Mouse (Mus musculus): ENCODE measurements around the gene Itch.
"Not testable (repeated sequence)": the region's sequence is repeated elsewhere in the genome, so short reads cannot be mapped to it uniquely, and the experiment has no call there.

The Itch gene

DNA sequence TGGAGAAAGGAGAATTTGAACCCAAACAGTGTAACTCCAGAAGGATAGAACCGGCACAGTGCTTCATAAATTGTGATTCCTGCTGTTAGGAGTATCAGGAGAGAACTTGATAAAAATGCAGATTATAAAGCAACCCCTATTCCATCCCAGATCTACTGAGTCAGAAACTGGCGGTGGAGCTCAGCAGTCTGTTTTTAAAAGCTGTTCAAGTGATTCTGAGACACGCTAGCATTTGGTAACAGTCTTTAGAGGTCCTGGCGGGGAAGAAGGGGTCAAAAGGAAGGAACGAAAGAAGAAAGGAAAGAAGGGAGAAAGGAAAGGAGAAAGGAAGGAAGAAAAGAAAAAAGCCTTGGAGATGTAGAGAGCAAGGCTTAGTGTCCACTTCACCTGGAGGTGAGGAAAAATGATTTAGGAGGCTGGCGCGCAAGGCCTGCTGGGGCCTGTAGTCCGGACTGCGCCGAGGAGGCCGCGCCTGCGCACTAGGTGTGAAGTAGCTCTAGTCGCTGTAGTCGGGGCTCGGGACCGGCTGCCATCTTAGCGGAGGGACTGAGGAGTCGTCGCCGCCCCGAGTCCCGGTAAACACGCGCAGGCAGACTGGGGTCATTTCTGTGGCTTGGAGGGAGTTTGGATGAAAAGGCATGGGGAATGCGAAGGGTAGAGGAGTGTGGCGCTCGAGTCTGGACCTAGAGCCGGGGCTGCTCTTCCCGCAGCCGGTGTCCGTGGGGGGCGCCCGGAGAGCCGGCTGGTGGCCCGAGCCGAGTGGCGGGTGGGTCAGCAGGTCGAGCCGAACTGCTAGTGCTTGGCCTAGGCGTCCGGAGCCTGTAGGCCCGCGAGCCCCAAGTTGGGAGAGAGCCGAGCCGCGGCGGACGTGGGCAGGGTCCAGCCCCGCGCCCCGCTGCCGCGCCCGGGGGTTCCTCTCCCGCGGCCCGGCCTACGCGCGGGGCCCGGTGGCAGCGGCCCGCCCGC lies at the start of gene Itch:
TSS of gene Itch (plus strand) at position 499 of the 966 bp plus-strand sequence.
- DNase-seq (ENCODE audit: low spot score) = peak; percentile 85

DNA sequence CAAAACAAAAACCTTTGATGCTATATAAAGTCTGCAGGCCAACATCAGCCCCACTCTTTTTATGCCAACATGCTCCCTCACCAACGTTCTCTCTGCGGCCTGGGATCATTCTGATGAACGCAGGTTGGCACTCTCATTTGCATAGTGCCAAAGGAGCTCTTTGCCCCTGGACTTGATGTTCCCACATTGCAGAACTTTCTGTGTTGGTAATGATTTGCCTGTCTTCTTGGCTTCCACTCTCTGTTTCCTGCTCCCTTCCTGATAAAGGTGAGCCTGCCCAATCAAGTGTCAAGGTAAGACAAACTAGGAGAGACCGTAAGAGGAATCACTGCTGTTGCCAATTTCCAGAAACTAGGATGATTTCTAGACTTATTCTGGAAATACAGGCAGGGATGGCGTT lies 48.8 kb upstream of the Itch start:
- no peak for DNase-seq (ENCODE audit: low spot score)

DNA sequence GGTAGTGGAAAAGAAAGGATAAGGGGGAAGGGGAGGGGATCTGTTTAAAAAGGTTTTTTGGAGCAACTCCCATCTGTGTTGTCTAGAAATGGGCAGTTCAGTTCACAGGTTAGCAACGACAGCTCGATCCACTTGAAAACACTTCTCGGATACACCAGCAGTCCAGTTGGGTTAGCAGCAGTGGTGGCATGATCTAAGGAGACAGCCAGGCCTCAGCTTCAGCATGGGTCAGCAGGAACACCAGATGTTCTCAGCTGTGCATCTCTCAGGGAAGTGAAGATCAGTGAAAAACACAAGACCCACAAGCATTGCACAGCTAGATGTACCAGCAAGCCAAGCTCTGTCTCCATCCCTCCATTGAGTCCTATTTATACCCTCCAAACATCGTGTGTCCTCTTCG lies 47.0 kb upstream of the Itch start:
- no peak for DNase-seq (ENCODE audit: low spot score)

DNA sequence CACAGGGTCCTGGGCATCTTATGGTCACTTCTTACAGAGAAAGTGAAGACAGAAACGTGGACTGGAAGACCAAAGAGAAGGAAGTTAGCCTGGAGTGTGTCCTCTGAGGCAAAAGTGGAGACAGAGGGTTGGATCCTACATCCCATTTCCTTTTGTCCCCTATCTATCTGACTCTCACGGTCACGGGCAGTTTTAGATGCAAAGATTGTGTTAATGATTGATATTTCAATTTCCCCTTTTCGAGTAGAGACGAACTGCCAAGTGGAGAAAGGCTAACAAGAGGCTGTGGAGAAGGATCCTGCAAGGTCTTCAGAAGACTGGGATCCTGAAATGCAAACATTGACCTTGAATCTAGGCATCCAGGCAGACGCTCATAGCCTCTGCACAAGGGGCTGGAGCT lies 45.0 kb upstream of the Itch start:
- no peak for DNase-seq (ENCODE audit: low spot score)

DNA sequence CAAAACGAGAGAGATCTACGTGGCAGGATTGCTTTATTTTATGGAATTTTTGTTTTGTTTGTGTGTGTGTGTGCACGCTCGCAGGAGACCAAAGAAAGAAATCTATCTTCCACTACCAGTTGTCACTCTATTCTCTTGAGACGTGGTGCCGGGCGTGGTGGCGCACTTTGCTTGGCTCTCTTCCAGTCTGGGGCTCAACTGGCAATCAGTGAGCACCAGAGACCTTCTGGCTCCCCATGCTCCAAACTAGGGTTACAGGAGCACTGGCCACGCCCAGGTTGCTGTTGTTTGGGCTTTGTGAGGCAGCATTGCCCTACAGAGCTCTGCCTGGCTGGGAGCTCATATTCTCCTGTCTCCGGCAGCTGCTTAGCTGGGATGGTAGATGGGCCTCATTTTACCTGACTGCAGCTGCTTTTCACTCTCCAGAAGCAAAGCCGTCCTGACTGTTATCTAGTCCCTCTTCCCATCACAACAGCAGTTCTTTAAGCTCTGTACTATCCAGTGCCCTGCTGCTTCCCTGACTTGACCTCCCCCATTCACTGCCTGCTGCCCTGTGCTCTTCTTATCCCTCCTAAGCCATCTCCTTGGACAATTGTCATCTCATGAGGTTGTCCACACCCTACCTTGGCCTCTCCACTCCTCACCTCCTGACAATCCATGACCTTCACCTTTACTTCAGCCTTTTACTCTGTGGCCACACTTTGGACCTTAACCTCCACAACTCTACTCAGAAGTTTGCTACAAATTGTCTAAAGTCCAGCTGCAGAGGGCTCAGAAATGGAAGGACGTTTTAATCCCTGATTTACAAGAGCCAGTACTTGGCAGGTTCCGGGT lies 42.2 kb upstream of the Itch start:
- no peak for DNase-seq (ENCODE audit: low spot score)

DNA sequence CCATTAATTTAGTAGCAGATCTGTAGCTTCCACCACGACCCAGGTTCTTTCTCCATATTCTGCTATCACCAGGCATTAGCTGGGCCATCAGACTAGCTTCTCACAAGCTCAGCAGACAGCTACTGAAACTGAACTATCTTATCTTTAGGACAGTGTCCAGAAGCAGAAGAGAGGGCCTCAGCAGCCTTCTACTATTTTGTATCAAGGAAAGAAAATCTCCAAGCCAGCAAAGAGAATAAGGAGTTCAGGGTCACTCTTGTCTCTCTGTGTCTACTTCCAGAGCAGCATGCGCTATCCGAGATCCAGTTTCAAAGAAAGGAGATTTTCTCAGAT lies 41.6 kb upstream of the Itch start:
- no peak for DNase-seq (ENCODE audit: low spot score)

DNA sequence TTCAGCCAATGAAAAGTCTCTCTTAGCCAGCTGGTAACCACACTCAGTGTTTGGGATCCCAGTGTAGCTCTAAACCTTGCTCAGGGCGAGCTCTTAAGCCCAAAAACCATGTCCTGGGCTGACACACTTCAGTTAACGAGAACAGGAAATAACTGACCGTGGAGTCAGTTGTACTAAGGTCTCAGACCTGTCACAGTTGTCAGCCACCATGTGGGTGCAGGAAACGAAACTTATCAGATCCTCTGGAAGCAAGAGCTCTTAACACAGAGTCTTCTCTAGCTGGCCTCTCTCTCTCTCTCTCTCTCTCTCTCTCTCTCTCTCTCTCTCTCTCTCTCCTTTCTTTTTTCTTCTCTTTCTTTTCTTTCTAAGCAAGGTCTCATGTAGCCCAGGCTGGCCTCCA lies 39.9 kb upstream of the Itch start:
- no peak for DNase-seq (ENCODE audit: low spot score)

DNA sequence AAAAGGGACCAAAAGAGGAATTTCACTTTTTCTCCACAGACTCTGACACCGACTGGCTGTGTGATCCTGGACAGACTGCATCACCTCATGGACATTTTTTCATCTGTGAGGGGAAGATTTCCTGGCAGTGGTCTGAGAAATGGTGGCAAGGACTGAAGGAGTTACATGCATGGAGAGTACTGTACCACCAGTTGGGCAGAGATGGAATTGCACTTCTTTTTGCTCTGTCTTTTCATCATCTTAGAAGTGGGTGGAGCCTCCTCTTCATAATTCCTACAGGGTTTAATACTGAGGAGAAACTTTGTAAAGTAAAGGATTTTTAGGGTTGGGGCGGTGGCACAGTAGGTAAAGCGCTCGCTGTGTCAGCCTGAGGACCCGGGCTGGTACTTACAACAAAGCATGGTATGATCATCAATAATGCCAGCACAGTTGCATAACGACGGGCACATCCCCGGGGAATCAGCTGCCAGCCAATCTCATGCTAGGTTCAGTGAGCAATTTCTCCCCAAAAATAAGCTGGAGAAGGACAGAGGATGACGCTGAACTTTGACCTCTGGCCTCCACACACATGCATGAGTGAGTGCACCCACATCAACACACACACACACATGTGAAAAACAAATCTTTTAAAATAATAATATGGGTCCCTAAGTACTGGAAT lies 34.5 kb upstream of the Itch start:
- DNase-seq (ENCODE audit: low spot score) = no peak

DNA sequence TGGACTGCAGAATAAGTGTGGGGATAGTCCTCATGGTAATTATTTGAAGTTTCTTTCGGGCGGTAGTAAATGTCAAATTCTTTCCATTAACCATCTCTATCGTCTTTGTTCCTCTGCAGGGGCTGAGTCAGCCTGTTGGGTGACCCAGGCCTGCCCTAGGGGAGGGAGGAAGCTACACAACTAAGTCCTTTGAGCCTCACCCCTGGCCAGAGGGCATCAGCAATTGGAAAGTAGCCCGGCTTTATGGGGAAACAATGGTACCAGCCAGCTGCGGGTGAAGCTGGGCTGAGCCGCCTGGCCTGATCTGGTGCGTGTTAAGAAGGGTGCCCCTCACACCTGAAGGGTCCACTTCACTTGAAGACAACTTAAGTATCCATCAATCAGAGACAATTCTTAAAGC lies 33.9 kb upstream of the Itch start:
- no peak for DNase-seq (ENCODE audit: low spot score)

DNA sequence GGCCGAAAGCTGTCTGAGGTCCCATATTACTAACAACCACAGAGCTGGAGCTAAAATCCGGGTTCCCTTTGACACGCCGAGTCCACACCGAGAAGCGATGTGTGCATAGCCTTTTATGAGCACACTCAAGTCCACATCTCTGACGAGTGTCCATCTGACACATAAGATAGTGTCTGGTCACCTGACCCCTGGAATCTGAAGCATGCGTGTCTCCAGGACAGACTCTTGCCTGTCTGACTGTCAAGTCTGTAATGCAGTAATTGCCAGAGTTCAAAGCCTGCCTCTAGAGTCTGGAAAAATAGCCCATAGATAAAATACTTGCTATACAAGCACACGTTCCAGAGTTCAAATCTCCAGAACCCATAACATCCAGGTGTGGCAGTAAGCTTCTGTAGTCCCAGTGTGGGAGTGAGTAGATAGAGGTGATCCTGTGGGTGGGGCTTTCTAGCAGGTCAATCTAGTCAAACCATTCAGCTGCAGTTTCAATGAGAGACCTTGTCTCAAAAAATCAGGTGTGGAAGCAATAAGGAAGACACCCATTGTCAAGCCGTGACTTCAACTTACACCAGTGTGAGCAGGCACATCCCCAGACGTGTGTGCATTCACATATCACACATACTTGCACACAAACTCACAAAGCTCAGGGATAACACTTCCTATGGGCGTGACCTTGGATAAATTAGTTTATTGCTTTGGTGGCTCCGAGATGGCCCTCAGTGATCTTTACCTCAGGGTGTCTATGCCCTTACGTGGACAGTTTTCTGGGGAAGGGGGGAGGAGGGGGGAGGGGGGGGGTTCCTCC lies 33.1 kb upstream of the Itch start:
- no peak for DNase-seq (ENCODE audit: low spot score)

DNA sequence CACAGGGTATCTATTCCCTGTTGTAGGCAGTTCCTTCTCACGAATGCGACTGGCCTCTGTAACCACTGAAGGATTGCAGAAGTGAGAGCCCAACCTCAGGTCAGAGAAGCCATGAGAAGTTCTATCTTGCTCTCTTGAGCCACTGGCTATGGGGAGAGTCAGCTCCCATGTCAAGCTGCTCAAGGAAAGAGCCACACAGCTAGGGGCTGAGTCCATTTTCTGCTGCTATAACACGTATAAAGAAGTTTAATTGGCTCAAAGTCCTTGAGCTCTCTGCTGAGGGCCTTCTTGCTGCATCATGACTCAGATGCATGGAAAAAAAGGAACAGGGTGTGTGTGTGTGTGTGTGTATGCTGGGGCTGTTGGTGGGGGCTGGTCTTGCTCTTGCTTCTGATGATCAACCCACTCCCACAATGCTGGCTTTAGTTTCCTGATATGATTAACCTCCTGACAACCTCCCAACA lies 32.5 kb upstream of the Itch start:
- no peak for DNase-seq (ENCODE audit: low spot score)

DNA sequence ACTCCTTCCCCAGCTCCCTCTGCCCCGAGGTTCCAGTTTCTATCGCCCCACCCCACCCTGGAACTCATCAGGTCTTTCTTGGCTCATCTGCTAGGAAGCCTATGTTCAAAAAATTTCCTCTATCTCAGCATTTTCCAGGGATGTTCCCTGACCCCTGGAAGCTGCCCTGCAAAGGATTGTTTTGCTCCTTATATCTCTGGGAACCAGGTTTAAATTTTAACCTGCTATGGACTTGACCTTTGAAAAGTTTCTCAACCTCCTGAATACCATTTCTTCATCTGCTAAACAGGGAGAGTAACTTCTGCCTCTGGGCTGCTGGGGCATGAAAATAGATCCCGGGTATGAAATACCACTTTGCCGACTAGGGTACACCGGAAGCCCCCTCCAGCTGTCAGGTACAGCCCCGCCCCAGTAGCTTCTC lies 31.5 kb upstream of the Itch start:
- no peak for DNase-seq (ENCODE audit: low spot score)

DNA sequence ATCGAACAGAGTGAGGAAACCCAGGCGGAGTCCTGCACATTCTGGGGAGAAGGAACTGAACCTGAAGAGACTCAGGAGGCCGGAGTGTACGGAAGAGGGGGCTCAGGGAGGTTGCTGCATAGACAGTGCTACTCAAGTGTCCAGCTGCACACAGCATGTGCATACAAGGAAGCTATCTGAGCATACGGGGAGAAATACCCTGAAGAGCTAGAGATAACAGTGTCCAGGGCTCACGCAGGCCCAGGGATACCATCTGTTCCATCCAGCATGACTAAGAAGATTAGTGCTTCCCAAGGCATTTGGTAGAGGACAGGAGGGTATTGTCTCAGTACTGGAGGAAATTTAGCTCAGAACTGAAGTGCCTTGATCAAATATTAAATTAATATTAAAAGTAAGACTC lies 29.7 kb upstream of the Itch start:
- no peak for DNase-seq (ENCODE audit: low spot score)

DNA sequence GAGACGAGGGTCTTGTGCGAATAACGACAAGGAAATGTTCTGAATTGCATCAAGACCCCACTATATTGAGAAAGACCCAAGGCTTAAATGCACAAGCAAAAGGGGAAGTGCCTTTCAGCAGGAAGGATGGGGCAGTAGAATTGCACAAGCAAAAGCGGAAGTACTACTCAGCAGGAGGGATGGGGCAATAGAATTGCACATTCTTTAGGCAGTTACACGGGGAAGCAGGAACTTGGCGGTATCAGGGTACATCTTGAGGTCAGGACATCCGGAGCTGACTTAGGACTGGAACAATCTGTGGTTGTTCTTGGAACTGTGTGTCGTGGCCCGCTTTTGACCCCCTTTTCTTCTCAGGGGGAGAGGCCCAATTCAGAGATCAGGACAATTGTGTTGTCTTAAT lies 26.0 kb upstream of the Itch start:
- not testable (repeated sequence) for DNase-seq (ENCODE audit: low spot score)

DNA sequence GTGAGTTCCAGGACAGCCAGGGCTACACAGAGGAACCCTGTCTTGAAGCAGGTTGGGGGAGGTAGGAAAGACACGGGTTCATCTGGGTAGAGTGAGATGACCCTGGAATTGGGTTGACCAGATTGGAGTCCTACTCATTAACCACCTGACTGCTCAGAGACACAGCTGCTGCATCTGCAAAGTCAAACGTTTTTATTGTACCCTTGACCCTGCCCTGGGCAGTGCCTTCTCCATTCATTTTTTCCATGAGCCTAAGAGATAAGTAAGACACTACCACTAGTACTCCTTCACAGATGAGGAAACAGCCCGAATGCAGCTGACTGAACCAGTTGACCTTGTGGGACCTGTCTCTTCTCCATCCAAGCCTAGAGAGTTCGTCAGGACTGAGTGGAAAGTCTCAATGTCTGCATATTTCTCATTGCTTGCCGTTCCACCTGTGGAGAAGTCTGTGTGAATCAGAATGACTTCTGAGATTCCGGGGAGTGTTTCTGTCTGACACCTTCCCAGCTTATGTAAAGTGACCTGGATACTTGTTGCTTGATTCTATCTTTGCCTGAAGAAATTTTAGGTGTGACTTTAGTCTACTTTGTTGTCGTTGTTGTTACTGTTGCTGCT lies 18.0 kb upstream of the Itch start:
- no peak for DNase-seq (ENCODE audit: low spot score)

DNA sequence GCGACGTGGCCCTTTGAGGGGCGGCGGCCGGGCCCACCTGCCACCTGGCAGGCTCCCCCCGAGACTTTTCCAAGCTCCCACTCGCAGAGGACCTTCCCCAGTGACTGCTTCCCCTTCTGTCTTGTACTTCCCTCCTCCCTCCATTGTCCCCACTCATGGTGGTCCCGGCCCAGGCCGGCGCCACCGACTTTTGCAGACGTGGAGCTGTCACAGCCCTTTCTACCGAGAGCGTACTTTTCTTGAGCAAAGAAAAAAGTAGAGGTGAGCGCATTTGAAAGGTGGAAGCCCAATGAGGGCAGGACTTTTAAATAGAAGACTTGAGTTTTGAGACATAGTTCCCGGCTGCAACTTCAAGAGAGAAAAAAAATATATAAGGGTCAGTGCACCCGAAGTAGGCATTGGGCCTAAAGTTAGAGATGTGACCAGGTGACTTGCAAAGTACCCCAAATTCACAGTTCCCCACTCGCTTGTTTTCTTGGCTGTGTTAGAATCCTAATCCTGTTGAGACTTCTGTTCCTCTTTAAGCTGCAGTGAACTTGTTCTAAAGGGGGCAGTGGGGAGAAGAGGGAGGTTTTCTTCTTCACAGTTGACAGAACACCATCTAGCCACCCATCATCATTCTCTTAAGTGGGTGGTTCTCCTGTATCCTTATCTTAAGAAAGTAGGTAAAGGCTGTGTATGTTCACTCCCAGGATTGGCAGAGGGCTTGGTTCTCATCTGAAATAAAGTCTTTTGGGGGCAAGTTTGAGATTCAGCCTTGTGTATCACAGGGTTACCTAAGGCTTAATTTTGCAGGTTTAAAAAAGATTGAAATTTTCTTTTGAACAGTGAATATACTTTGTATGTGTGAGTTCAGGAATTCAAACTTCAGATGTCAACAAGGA lies 910 bp downstream of the Itch start:
- DNase-seq (ENCODE audit: low spot score) = peak; percentile 21

DNA sequence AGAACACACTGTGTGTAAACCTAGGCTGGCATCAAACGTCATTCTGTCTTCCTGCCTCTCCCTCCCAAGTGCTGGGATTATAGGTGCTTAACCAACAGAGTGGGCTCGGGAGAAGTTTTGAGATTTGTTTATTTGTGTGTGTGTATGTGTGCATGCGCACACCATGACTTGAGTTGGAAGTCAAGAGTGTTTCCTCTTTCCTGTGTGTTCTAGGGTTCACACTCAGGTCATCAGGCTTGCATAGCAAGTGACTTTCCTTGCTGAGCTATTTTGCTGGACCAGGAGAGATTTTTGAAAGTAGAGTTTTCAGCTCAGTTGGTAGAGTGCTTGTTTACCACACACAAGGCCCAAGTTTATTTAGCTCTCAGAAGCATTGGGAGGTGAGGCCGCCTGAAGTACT lies 1.8 kb downstream of the Itch start:
- DNase-seq (ENCODE audit: low spot score) = no peak

DNA sequence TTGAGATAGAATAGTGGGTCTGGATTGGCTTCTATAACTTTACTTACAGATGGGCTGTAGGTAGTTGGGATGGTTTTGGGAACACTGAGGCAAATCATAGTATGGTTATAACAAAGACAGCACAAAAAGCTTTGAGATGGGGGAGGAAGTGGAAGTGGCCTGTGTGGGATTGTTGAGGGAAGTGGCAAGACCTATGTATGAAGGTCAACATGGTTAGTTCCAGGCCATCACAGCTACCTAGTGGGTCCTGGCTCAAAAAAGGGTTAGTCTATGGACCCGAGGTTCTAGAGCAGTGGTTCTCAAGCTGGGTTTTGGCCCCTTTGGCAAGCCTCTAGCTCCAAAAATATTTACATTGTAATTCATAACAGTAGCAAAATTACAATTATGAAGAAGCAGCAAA lies 2.2 kb downstream of the Itch start:
- no peak for DNase-seq (ENCODE audit: low spot score)

DNA sequence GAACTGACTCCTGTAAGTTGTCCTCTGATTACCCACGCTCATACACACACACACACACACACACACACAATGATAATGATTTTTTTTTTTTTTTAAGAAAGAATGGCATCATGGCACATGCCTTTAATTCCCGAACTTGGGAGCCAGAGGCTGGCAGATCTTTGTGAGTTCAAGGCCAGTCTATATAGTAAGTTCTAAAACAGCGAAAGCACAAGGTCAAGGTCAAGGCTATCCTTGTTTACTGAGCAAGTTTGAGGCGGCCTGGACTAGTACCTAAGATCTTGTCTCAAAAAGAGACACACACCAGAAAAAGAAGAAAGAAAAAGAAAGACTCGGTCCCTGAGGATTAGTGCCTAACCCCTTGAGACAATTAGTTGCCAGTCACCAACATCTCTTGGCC lies 7.7 kb downstream of the Itch start:
- no peak for DNase-seq (ENCODE audit: low spot score)

DNA sequence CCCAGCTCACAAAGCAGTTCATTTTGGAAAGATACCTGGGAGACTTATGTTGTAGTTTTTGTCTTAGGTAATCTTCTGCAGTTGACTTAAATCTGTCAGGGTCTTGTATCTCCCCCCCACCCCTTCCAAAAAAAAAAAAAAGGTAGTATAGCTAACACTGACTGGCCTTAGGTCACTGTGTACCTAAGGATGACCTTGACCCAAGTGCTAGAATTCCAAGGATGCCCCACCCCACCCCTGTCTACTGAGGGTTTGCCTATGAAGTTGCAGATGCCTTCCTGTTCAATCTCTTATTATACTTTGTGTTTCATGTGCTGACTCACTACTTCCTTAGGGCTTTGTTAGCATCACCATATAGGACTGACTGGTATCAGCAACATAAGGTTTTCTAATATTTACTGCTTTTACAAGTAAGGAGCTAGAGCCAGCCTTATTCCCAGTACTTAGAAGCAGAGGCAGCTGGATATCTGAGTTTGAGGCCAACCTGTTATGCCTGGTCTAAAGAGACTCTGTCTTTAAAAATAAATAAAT lies 8.8 kb downstream of the Itch start:
- no peak for DNase-seq (ENCODE audit: low spot score)
